Mouse (Mus musculus): Measurements from ENCODE around the gene Sit1. TPM values are rescaled to one million over a fixed set of nuclear protein-coding genes. Genes with fewer than 3 reads are reported as not detected.

Gene Sit1
- polyA plus RNA-seq, 1 experiment from 2014 or later = not detected

DNA sequence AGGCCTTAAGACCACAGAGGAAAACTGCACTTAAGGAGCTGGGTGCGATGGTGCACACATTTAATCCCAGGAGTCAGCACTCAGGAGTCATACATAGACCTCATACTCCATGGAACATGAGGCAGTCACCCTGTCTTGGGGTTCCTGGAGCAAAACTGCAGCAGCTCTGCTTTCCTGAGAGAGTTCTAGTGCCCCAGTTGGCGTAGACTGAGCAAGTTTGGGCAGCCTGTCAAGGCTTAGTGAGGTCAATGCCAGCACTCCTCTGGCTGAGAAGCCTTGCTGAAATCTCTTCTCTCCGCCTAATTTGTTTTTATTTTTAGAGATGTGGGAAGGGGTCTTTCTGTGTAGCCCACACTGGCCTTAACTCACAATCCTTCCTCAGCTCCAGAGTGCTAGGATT is 35.0 kb downstream of the Sit1 start:
- H3K9me3 ChIP-seq (ENCODE audit: control insufficient read depth, low read length) = no peaks in the 10 kb centered on the region
- no peak overlapping the region for H3K9ac ChIP-seq (ENCODE audit: low read depth, low read length)
- peaks cover 14% of the 10 kb centered on the region for H3K4me1 ChIP-seq (ENCODE audit: control insufficient read depth, insufficient read depth, low read length)
- peaks cover 11% of the 10 kb centered on the region; the same call in 1 of the 2 replicates for H3K27me3 ChIP-seq (ENCODE audit: control insufficient read depth, insufficient read depth, low read length)
- peaks cover 39% of the 10 kb centered on the region for H3K36me3 ChIP-seq (ENCODE audit: control insufficient read depth, insufficient read depth, low read length)
- no peak overlapping the region for H3K4me2 ChIP-seq (replicated peaks; ENCODE audit: low read depth, low read length)
- H3K27ac ChIP-seq (ENCODE audit: low read depth, low read length) = no peak overlapping the region
- no peak overlapping the region for H3K4me3 ChIP-seq (ENCODE audit: low read length)
- ATAC-seq (ENCODE audit: low FRiP score, low TSS enrichment) = no peak
- 94% methylated on average over 3 of the region's 3 CpGs for WGBS

GRCm38 (mm10) chr4:43447251-43447650 is 36.3 kb downstream of the Sit1 start:
- Histone ChIP-seq H3K27ac (ENCODE audit: low read depth, low read length) (no peak overlapping the region), H3K9me3 (ENCODE audit: control insufficient read depth, low read length) (no peaks in the 10 kb centered on the region), H3K4me2 (replicated peaks; ENCODE audit: low read depth, low read length) (no peak overlapping the region), H3K27me3 (ENCODE audit: control insufficient read depth, insufficient read depth, low read length) (no peaks in the 10 kb centered on the region), H3K4me3 (ENCODE audit: low read length) (no peak overlapping the region), H3K9ac (ENCODE audit: low read depth, low read length) (no peak overlapping the region), H3K36me3 (ENCODE audit: control insufficient read depth, insufficient read depth, low read length) (peaks cover 39% of the 10 kb centered on the region), H3K4me1 (ENCODE audit: control insufficient read depth, insufficient read depth, low read length) (peaks cover 10% of the 10 kb centered on the region)
- WGBS = 86% methylated on average over 13 of the region's 13 CpGs
- no peak for ATAC-seq (ENCODE audit: low FRiP score, low TSS enrichment)

GRCm38 (mm10) chr4:43443511-43443910 is 40.0 kb downstream of the Sit1 start:
- peak overlapping the region; percentile 96 for H3K4me3 ChIP-seq (ENCODE audit: low read length)
- H3K9ac ChIP-seq (ENCODE audit: low read depth, low read length) = peak overlapping the region; percentile 99
- no peaks in the 10 kb centered on the region for H3K9me3 ChIP-seq (ENCODE audit: control insufficient read depth, low read length)
- H3K4me2 ChIP-seq (replicated peaks; ENCODE audit: low read depth, low read length) = peak overlapping the region; percentile 71
- peaks cover 10% of the 10 kb centered on the region for H3K4me1 ChIP-seq (ENCODE audit: control insufficient read depth, insufficient read depth, low read length)
- ATAC-seq (ENCODE audit: low FRiP score, low TSS enrichment) = peak; percentile 7; the same call in 1 of the 2 replicates
- 2% methylated on average over 24 of the region's 28 CpGs for WGBS
- H3K27ac ChIP-seq (ENCODE audit: low read depth, low read length) = peak overlapping the region; percentile 87
- H3K27me3 ChIP-seq (ENCODE audit: control insufficient read depth, insufficient read depth, low read length) = no peaks in the 10 kb centered on the region
- peaks cover 39% of the 10 kb centered on the region for H3K36me3 ChIP-seq (ENCODE audit: control insufficient read depth, insufficient read depth, low read length)

- H3K4me2 ChIP-seq (replicated peaks; ENCODE audit: low read depth, low read length) = peak overlapping the region; percentile 71
- no peaks in the 10 kb centered on the region for H3K9me3 ChIP-seq (ENCODE audit: control insufficient read depth, low read length)
- H3K9ac ChIP-seq (ENCODE audit: low read depth, low read length) = peak overlapping the region; percentile 99
- peak overlapping the region; percentile 96 for H3K4me3 ChIP-seq (ENCODE audit: low read length)
- H3K4me1 ChIP-seq (ENCODE audit: control insufficient read depth, insufficient read depth, low read length) = peaks cover 10% of the 10 kb centered on the region
- no peaks in the 10 kb centered on the region for H3K27me3 ChIP-seq (ENCODE audit: control insufficient read depth, insufficient read depth, low read length)
- peak; percentile 81 for ATAC-seq (ENCODE audit: low FRiP score, low TSS enrichment)
- H3K27ac ChIP-seq (ENCODE audit: low read depth, low read length) = peak overlapping the region; percentile 93
- WGBS = under 1% methylated on average over 66 of the region's 88 CpGs
- H3K36me3 ChIP-seq (ENCODE audit: control insufficient read depth, insufficient read depth, low read length) = peaks cover 30% of the 10 kb centered on the region
These were observed 40.8 kb downstream of the Sit1 start for GRCm38 (mm10) chr4:43442456-43443361.

DNA sequence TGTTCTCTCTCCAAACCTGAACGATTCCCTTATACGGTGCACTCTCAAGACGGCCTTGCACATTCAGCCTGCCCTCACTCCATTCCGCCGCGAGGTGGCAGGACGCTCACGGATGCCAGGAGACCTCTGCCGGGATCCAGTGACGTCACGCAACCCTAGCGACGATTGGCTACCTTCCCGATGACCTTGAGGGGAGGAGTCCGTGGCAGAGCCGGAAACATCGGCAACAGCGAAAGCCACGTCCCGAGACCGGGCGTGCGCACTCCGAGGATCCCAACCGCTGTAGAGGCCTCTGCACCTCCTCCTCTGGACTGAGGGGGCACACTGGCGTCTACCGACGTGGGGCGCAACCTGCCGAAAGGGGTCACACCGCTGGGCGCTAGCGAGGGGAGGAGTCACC is 41.5 kb downstream of the Sit1 start:
- WGBS = under 1% methylated on average over 33 of the region's 33 CpGs
- ATAC-seq (ENCODE audit: low FRiP score, low TSS enrichment) = peak; percentile 93
- peaks cover 10% of the 10 kb centered on the region for H3K4me1 ChIP-seq (ENCODE audit: control insufficient read depth, insufficient read depth, low read length)

GRCm38 (mm10) chr4:43441639-43442038 is 41.9 kb downstream of the Sit1 start, which contains the start of gene Tesk1:
Tesk1 (plus strand) TSS chr4:43441939.
- ATAC-seq (ENCODE audit: low FRiP score, low TSS enrichment) = no peak
- peak within 1 kb of the TSS; percentile 99 for H3K9ac ChIP-seq (ENCODE audit: low read depth, low read length)
- peak within 1 kb of the TSS; percentile 96 for H3K4me3 ChIP-seq (ENCODE audit: low read length)
- peaks cover 20% of the 10 kb centered on the region for H3K36me3 ChIP-seq (ENCODE audit: control insufficient read depth, insufficient read depth, low read length)
- peak within 1 kb of the TSS; percentile 71 for H3K4me2 ChIP-seq (replicated peaks; ENCODE audit: low read depth, low read length)
- H3K27ac ChIP-seq (ENCODE audit: low read depth, low read length) = peak within 1 kb of the TSS; percentile 93
- 33% methylated on average over 4 of the region's 4 CpGs for WGBS
- H3K9me3 ChIP-seq (ENCODE audit: control insufficient read depth, low read length) = no peaks in the 10 kb centered on the region
- H3K4me1 ChIP-seq (ENCODE audit: control insufficient read depth, insufficient read depth, low read length) = peaks cover 10% of the 10 kb centered on the region
- no peaks in the 10 kb centered on the region for H3K27me3 ChIP-seq (ENCODE audit: control insufficient read depth, insufficient read depth, low read length)

More for the DNA sequence above, 41.5 kb downstream of the Sit1 start:
- H3K9me3 ChIP-seq (ENCODE audit: control insufficient read depth, low read length) = no peaks in the 10 kb centered on the region
- peak overlapping the region; percentile 99 for H3K9ac ChIP-seq (ENCODE audit: low read depth, low read length)
- H3K27ac ChIP-seq (ENCODE audit: low read depth, low read length) = peak overlapping the region; percentile 93
- H3K4me2 ChIP-seq (replicated peaks; ENCODE audit: low read depth, low read length) = peak overlapping the region; percentile 71
- no peaks in the 10 kb centered on the region for H3K27me3 ChIP-seq (ENCODE audit: control insufficient read depth, insufficient read depth, low read length)
- H3K4me3 ChIP-seq (ENCODE audit: low read length) = peak overlapping the region; percentile 96
- H3K36me3 ChIP-seq (ENCODE audit: control insufficient read depth, insufficient read depth, low read length) = peaks cover 24% of the 10 kb centered on the region

DNA sequence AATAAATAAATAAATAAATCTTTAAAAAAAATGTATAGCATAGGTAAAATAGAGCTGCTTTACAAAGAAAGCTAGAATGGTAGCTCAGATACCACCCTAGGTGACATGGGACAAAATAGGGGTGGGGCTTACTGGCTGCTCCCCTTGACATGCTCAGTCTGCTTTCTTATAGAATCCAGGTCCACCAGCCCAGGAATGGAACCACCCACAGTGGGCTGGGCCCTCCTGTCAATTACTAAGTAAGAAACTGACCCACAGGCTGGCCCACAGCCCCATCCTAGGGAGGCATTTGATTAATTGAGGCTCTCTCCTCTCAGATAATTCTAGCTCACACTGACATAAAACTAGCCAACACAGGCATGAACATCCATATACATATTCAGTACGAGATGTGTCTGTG is 50.7 kb downstream of the Sit1 start:
- Histone ChIP-seq H3K4me1 (ENCODE audit: control insufficient read depth, insufficient read depth, low read length) (peaks cover 4% of the 10 kb centered on the region; the same call in 1 of the 2 replicates), H3K9ac (ENCODE audit: low read depth, low read length) (no peak overlapping the region), H3K9me3 (ENCODE audit: control insufficient read depth, low read length) (no peaks in the 10 kb centered on the region), H3K4me2 (replicated peaks; ENCODE audit: low read depth, low read length) (no peak overlapping the region), H3K27me3 (ENCODE audit: control insufficient read depth, insufficient read depth, low read length) (peaks cover 5% of the 10 kb centered on the region; the same call in 1 of the 2 replicates), H3K36me3 (ENCODE audit: control insufficient read depth, insufficient read depth, low read length) (no peaks in the 10 kb centered on the region), H3K4me3 (ENCODE audit: low read length) (no peak overlapping the region), H3K27ac (ENCODE audit: low read depth, low read length) (no peak overlapping the region)
- WGBS = 80% methylated on average over 1 of the region's 1 CpGs
- no peak for ATAC-seq (ENCODE audit: low FRiP score, low TSS enrichment)
